Mouse (Mus musculus) liver, adult 2 months (tissue): ENCODE measurements at regions not wholly inside any gene's neighbourhood (a gene's known extent, or its start where the extent isn't known, plus 50 kb on each side); places are given as distances from the start of the nearest gene placed in this dataset.

Experiments
- DNase-seq: peaks from one replicate; pipeline ENCODE4 v3.0.0-alpha.2; 2011; ENCODE audit warnings: low read depth, low spot score; ENCODE audit errors: extremely low read depth
- H3K27ac ChIP-seq: fragments of 200-500 bp; replicated peaks from 2 replicates; pipeline ENCODE4 v1.5.1; 2012; ENCODE audit warnings: low read depth, mild to moderate bottlenecking, control low read depth, inconsistent platforms, low read length; ENCODE audit not compliant: insufficient read depth
- H3K27me3 ChIP-seq: fragments of 200-500 bp; 2 replicates; pipeline ENCODE4 v1.6.1; 2012; ENCODE audit warnings: mild to moderate bottlenecking, moderate library complexity, low read length, inconsistent platforms; ENCODE audit not compliant: control insufficient read depth, insufficient read depth
- H3K36me3 ChIP-seq: fragments of 200-500 bp; 2 replicates; pipeline ENCODE4 v1.6.1; 2012; ENCODE audit warnings: low read length, inconsistent platforms; ENCODE audit not compliant: control insufficient read depth, insufficient read depth
- H3K4me1 ChIP-seq: fragments of 200-500 bp; 2 replicates; pipeline ENCODE4 v1.6.1; 2011; ENCODE audit warnings: low read length; ENCODE audit not compliant: control insufficient read depth, insufficient read depth
- H3K4me3 ChIP-seq: fragments of 200-500 bp; 2 replicates; pipeline ENCODE4 v1.5.1; 2011; ENCODE audit warnings: low read depth, mild to moderate bottlenecking, control low read depth, low read length, moderate library complexity; ENCODE audit not compliant: insufficient read depth
- H3K79me2 ChIP-seq: fragments of 200-500 bp; 2 replicates; pipeline ENCODE4 v1.6.1; 2012; ENCODE audit warnings: inconsistent platforms, mild to moderate bottlenecking, low read length, moderate library complexity; ENCODE audit not compliant: control insufficient read depth, insufficient read depth
- H3K9ac ChIP-seq: fragments of 200-500 bp; 2 replicates; pipeline ENCODE4 v1.6.1; 2012; ENCODE audit warnings: low read depth, mild to moderate bottlenecking, control low read depth, inconsistent platforms, low read length
- CTCF ChIP-seq: fragments of 200-500 bp; IDR thresholded peaks from 2 replicates; pipeline ENCODE4 v1.5.1; 2011; ENCODE audit warnings: low read depth, low read length, control low read depth
- POLR2A ChIP-seq: fragments of 200-500 bp; IDR thresholded peaks from 2 replicates; pipeline ENCODE4 v1.6.1; 2011; ENCODE audit warnings: low read length, control low read depth; ENCODE audit not compliant: insufficient read depth; ENCODE audit errors: extremely low read depth
- WGBS: fragments of 180-500 bp; shearing (Covaris S2); methylation state at CpG from one replicate; pipeline ENCODE4 v1.1.7; 2018; 5-methylcytosine and 5-hydroxymethylcytosine counted together

DNA sequence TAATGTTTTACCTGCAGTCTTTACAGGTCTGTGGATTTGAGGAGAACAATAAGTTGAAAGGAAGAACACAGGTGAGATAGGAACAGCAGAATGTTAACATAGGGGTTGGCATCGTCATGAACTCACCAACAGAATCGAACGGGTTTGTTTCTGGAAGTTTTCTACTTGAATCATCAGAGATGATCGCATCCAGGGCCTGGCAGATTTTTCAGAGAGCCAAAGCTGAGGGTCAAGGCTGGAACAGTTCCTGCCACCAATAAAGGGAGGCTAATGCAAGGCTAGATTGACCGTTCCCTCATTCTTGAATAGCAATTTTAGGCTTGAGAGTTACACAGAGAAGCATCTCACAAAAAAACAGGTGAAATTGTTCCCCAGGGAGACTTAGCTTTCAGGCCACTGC, 168.0 kb upstream of the Ubl3 start:
- no peaks in the 10 kb centered on the region for H3K79me2 ChIP-seq
- no peaks in the 10 kb centered on the region for H3K27me3 ChIP-seq
- no peaks in the 10 kb centered on the region for H3K4me1 ChIP-seq
- TF ChIP-seq CTCF, result no peak
- TF ChIP-seq POLR2A, result no peak
- H3K27ac ChIP-seq, result no peak overlapping the region
- 92% methylated on average over 5 of the region's 5 CpGs for WGBS
- H3K9ac ChIP-seq, result no peak overlapping the region
- H3K36me3 ChIP-seq, result no peaks in the 10 kb centered on the region
- H3K4me3 ChIP-seq, result no peak overlapping the region
- no peak for DNase-seq

- Histone ChIP-seq H3K27ac (no peak overlapping the region), H3K4me3 (no peak overlapping the region), H3K79me2 (no peaks in the 10 kb centered on the region), H3K27me3 (no peaks in the 10 kb centered on the region), H3K36me3 (no peaks in the 10 kb centered on the region), H3K9ac (no peak overlapping the region), H3K4me1 (no peaks in the 10 kb centered on the region)
- 98% methylated on average over 6 of the region's 6 CpGs for WGBS
- TF ChIP-seq POLR2A (no peak), CTCF (no peak)
- DNase-seq, result no peak
Observed at GRCm38 (mm10) chr5:148716633-148717032, 164.0 kb upstream of the Ubl3 start.

DNA sequence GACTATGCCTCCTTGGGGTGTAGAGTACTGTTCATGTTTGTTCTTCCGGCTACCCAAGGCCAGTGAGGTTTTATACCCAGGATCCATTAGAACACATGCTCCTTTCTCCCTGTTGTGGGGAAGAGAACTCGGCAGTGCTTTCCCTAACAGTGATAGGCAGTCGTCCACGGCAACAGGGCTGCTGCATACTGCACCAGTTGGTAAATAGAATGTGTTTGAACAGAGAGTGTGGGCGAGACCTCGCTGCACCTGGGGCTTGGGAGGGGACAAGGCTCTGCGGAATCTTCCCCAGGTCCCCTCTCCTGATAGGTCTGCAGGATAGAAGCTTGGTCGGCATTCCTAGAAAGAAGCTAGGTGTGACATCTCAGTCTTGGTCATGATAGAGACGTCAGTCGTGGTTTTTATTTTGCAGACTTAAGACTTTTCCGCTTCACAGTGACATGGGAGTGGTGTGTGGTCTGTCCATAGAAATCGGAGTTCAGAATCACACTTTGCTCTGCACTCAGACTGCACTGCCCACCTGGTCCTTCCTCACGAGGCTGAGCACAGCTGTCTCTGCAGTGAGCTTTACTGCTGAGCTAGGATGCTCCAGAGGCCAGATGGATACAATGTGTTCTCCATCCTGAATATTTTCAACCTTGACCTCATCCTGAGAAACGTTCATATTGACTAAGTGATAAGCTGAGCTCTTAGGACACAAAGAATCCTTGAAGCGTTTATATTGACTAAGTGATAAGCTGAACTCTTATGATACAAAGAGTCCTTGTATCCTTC, 162.8 kb upstream of the Ubl3 start:
- Histone ChIP-seq H3K27ac (no peak overlapping the region), H3K27me3 (no peaks in the 10 kb centered on the region), H3K79me2 (no peaks in the 10 kb centered on the region), H3K4me3 (no peak overlapping the region), H3K9ac (no peak overlapping the region), H3K36me3 (no peaks in the 10 kb centered on the region), H3K4me1 (no peaks in the 10 kb centered on the region)
- TF ChIP-seq POLR2A (no peak), CTCF (no peak)
- WGBS, result 25% methylated on average over 15 of the region's 15 CpGs
- no peak for DNase-seq

GRCm38 (mm10) chr5:148714807-148715206, 162.2 kb upstream of the Ubl3 start:
- no peaks in the 10 kb centered on the region for H3K27me3 ChIP-seq
- H3K36me3 ChIP-seq, result no peaks in the 10 kb centered on the region
- H3K27ac ChIP-seq, result no peak overlapping the region
- WGBS, result 53% methylated on average over 4 of the region's 4 CpGs
- DNase-seq, result no peak
- H3K9ac ChIP-seq, result no peak overlapping the region
- no peaks in the 10 kb centered on the region for H3K79me2 ChIP-seq
- no peak overlapping the region for H3K4me3 ChIP-seq
- TF ChIP-seq POLR2A (no peak), CTCF (no peak)
- H3K4me1 ChIP-seq, result no peaks in the 10 kb centered on the region

DNA sequence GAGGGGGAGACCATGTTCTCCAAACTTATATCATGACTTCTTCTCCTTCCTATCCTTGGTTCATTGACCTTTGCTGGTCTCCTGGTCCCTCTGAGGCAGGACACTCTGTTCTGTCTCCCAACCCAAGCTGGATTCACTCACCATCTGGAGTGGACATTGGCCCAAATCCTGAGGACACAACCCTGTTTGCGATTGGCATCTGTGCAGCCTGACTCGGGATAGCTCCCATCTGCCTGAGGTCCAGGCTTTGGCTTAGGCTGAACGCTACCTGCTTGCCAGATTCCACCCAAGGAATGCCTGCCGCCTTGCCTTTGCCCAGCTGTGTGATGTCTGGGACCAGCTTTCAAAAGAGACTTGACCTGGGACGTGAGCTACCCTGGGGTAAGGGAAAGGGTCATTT, 161.2 kb upstream of the Ubl3 start:
- H3K36me3 ChIP-seq, result no peaks in the 10 kb centered on the region
- DNase-seq, result peak; percentile 60
- H3K4me1 ChIP-seq, result no peaks in the 10 kb centered on the region
- no peak overlapping the region for H3K27ac ChIP-seq
- no peak overlapping the region for H3K4me3 ChIP-seq
- WGBS, result 47% methylated on average over 5 of the region's 5 CpGs
- no peak overlapping the region for H3K9ac ChIP-seq
- no peak for TF ChIP-seq POLR2A
- no peak for TF ChIP-seq CTCF
- H3K27me3 ChIP-seq, result no peaks in the 10 kb centered on the region
- H3K79me2 ChIP-seq, result no peaks in the 10 kb centered on the region

DNA sequence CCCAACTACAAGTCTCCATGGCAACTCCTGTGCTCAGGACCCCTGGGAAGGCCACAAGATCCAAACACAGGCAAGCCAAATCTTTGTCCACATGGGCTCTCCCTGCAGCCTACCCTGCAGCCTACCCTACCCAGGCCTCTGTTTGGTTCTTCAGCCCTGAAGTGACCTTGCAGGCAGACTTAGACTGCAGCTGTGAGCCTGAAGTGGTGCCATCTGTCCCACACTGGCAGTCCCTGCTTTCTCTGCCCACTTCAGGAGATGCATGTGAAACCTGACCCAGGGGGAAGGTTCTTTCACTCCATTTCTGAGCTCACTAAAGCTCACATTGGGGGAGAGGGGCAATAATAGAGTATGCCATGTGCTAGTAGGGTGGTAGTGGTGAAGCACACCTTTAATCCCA, 160.4 kb upstream of the Ubl3 start:
- TF ChIP-seq CTCF (no peak), POLR2A (no peak)
- Histone ChIP-seq H3K27me3 (no peaks in the 10 kb centered on the region), H3K9ac (no peak overlapping the region), H3K79me2 (no peaks in the 10 kb centered on the region), H3K4me1 (no peaks in the 10 kb centered on the region), H3K36me3 (no peaks in the 10 kb centered on the region), H3K4me3 (no peak overlapping the region), H3K27ac (no peak overlapping the region)
- no peak for DNase-seq
